Mouse (Mus musculus): ENCODE results near the gene Hdc.

Gene Hdc

DNA sequence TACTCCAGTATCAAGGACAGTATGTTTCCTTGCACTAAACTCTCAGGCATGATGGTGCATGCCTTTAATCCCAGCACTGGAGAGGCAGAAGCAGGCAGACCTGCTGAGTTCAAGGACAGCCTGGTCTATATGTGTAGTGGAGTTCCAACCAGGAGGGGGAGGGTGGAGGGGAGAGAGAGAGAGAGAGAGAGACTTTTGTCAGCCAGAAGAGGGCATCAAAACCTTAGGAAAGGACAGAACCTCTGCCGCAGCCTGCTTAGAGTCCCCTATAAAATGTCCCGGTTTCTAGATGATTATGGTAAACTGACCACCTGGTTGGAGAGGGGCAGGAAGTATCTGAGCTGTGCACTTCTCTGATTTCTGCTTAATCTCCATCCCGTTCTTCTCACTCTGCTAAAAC is 20.1 kb downstream of the Hdc start:
- DNase-seq: no peak

DNA sequence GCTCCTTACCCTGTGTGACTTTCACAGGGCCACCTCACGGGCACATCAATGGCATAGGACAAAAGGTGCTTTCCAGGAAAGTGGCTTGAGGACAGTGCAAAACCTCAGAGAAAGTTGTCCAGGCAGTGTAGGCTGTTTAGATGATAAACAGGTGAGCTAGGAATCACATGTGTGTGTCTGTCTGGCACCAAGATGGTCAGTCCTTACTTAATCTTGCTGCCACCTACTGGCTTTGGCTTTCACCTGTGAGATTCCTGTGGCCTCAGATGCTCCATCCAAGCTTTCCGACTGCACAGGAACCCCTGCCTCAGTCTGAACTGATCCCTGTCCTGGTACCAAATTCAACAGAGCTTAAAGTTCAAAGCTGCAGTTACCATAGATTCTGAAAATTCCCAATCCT is 20.7 kb downstream of the Hdc start:
- DNase-seq: no peak

DNA sequence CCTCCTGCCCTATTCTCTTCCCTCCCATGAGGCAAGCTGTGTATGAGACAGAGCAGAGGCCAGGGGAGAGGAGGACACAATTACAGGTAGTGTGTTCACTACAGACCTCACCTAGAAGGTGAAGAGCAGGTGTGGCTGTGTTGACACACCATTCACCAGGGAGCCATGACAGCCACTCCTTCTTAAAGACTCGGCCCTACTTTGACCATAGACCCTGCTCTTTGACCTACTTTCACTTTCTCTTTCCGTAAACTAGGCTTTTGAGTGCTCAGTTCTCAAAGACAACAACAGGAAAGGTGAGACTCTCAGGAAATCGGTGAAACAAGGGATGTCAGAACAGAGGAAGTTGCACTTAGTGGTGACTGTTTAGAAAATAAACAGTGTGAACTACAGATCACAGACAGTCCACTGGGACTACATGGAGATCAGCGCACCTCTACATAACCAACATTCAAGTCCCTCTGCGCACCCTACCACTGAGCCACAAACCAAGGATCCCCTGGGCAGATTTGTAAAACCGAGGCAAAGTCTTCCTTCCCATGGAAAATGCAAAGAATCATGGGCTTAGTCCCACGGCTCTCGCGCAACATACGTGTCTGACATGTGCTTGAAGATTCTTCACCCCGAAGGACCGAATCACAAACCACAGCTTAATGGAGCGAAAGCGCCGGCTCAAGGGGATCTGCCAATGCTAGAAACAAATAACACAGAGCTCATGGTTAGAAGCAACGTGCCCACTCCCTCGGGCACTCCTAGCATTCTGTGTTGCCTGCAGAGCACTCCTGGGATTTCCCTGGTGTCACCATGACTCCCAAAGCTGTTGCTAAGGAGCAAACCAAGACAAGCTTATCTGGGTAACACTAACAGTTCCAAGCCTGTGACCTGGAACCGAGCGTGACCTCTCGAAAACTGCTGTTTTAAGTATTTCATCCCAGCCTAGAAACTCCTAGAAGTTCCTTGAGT is 21.5 kb downstream of the Hdc start:
- DNase-seq: no peak

DNA sequence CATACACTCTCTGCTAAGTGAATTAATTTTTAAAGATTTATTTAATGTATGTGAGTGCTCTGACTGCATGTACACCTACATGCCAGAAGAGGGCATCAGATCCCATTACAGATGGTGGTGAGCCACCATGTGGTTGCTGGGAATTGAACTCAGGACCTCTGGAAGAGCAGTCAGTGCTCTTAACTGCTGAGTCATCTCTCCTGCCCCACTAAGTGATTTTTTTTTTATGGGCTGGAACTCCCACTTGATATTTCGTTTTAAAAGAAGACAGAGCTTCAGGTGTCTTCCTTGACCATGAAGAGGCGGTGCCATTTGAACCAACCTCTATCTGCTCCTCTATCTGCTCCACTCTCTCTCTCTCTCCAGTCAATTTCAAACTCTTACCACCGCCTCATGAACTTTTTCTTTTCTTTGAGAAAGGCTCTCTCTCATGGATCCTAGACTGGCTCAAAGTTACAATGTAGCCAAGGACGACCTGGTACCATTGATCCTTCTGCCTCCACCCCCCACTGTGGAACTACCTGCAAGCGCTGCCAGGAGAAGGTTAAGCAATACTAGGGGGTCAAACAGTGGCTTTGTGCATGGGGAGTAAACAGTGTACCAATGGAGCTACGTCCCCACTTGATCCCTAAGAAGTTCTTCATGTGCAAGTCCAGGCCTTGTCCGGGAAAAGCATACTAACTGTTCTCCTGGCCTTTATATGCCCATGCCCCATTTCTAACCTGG is 22.6 kb downstream of the Hdc start:
- DNase-seq: no peak

DNA sequence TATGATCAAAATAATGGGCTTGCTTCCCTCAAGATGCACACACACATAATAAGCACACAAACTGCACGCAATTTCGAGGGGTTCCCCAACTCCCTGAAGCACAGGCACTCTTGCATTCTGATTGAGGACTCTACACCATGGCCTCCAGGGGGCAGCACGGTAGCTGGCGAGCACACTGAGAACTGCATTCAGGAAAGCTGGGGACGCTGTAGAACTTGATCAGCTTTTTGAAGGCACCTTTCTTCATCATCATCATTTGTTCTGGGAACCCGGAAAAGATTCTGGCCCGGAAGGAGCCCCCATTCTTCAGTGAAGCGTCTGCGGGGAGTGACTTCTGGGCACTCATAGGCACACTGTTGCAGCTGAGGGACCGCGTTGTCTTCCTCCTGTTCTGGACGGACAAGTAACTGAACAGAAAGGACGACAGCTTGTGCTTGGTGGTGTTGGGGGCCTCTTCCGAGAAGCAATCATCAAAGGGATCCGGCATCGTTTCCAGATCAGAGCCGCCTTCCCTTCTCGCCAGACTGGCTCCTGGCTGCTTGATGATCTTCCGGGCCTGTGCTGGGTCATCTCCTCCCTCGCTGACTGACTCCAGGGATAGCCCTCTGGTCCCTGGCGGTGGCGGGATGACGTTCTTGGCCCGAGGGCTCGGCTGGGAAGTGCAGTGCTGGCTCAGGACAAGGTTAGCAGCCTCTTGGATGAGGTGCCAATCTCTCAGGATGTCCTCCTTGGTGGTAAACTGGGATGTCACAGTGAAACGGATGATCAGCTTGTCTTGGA is 25.1 kb downstream of the Hdc start:
- DNase-seq: peak; percentile 52

DNA sequence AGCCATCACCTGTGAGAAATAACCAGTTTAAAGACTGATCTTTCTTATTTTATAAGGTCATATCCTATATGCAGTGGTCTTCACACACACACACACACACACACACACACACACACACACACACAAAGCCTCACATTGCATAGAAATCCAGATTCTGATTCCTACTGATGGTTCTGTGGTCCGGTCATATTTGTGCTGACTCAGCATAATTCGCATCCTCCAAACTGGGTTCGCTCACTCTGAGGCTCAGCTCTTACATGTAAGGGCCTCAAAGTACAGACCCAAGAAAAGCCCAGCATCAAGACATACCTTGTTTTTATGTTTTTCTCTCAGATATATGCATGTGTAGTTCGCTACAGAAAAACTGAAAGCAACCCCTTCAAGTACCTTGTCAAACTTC is 27.8 kb downstream of the Hdc start:
- DNase-seq: no peak

DNA sequence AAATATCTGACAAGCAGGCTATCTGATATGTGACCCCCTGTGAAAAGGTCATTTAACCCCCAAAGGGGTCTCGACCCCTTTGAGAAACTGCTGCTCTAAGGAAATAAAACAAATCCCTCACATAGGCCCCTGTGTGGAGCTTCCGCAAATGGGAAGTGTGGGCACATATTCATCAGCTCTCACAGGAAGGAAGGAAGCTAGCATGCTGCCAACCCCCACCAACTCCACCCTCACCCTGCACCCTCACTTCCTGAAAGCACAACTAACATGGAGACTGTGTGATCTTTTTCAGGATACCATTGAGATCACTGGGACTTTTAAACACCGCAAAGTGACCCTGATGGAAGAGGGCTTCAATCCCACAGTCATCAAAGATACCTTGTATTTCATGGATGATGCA is 31.6 kb downstream of the Hdc start:
- DNase-seq: no peak

DNA sequence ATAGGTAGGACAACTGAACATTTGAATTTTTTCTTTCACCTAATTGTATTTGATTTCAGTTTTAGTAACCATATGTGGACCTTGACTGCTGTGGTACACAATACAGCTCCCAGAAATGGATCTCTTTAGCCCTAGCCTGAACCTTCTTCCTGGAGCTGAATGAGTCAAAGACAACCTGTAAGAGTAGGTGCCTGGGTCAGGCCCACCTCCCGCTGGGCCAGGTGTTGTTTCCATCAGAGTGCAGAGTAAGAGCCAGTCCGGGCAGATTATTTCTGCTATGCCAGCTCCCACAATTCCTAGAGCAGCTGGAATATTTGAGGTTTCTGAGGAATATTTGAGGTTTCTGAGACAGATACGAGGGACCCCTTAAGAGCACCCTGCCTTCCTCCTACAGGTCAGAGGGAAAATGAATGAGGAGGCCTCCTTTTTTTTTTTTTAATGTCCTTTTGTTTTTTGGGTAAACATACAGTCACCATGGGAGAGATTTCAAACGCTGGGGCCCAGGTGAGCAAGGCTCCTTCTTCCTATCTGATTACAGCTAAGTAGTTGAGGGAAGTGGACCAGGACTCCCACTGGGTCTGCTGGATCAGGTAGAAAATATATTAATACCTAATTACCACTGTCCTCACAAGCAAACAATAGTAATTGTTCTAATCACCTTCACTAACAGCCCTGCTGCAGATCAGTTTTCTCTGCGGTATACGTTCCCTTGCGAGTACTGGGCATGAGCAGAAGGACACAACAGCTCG is 34.3 kb downstream of the Hdc start:
- no peak for DNase-seq

DNA sequence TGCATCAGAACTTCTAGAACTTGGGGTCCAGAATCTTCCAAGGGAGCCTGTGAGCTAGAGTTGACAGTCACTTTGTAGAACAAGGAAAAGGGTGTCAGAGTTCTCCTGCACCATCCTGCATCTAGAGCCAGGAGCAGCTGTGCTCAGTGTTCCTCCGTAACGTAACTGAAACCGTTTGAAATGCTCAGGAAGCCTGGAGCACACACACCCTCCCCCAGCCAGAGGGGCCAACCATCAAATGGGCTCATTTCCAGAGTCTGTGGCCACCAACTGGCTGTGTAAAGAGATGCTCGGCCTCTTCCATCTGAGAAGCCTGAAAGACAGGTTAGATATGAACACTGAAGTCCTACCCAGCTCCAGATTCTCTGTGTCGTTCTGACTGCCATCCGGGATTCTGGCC is 35.1 kb downstream of the Hdc start:
- no peak for DNase-seq

DNA sequence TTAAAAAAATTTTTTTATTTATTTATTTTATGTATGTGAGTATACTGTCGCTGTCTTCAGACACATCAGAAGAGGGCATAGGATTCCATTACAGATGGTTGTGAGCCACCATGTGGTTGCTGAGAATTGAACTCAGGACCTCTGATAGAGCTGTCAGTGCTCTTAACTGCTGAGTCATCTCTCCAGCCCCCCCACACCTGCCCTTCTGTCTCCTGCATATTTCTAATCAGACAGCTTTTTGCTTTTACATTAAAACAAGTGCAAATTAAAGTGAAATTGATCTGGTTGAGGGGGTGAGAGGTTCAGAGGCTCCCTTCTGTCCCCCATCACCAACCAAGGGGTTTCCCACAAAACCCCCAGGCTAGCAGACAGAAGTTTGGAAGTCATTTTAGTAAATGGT is 39.8 kb downstream of the Hdc start:
- no peak for DNase-seq

DNA sequence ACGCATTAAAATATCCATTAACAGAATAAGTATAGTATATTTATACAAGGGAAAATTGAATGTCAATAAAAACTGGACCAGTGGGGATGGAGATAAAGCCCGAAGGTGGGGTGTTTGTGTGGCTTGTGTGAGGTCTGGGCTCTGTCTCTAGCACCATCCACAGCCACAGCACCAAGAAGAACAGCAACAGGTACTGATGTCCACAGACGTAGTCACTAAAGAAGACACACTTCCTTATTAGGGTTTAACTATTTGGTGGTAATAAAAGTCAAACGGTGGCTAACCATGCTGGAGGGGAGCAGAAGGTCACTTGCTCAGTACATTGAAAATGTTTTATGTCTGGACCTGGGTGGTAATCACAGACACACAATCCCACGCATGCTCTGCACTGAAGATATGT is 41.7 kb downstream of the Hdc start:
- DNase-seq: no peak

DNA sequence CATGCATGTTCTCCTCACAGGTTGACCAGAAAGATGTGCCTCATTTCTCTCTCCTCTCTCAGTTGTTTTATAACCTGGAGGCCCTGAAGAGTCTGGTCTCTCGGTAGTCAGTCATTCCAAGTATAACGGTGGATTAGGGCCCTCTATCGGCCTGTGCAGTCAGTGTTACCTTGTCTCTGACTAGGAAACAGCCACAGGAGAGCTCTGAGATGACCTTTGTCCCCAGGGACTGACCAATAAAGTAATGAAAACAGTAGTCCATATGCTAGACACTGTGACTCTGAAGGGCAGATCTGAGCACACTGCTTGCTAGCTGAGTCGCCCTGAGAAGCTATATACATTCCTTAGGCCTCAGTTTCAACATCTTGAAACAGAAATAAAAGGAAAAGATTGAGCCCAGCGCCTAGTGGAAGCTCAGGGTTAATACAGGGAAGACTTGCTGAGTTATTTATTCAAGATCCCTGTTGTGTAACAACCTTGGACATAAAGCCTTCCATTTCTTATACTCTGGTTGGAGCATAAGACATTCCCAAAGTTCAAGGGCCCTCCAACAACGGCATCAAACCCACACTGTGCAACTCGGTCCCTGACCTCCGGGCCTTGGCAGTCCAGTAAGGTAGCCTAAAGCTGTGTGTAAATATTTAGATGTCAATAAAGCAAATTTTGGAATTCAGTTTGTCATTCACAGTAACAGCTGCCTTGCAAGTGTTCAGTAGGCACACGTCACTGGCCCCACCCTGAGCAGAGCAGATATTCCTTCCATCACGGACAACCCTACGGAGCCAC is 43.5 kb downstream of the Hdc start:
- no peak for DNase-seq

DNA sequence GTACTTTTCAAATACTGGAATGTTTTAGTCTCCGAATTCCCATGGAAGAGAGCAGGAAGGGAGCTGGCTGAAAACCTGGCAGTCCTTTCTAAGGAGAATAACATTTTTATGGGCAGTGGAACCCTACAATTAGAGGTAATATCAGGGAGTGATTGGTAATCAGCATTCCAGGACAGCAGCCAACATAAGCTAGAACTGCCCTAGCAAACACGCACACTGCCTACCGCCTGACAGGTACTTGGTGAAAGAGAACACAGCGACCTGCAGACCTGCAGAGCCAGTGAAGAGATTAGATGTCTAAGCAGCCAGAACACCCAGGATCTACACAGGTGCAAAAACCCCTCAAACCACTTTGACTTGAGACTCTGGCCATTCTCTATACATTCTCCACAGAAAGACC is 46.4 kb downstream of the Hdc start:
- no peak for DNase-seq

DNA sequence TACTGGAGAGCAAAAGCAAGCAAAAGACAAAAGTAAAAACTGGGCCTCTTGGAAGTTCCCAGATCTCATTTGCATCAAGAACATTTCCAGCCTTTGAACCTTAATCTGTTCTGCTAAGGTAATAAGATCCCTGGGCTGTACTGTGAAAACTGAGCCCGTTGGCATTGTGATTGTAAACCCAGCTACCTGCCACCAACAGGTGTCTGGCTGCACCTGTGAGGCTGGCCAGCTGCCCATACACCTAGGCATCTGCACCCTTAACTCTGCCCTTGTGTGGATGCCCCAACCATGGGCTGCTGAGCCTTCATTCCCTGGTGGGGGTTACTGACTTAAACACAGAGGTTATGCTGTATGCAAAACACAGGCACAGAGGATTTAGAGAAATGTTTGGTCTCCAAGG is 46.9 kb downstream of the Hdc start:
- no peak for DNase-seq

DNA sequence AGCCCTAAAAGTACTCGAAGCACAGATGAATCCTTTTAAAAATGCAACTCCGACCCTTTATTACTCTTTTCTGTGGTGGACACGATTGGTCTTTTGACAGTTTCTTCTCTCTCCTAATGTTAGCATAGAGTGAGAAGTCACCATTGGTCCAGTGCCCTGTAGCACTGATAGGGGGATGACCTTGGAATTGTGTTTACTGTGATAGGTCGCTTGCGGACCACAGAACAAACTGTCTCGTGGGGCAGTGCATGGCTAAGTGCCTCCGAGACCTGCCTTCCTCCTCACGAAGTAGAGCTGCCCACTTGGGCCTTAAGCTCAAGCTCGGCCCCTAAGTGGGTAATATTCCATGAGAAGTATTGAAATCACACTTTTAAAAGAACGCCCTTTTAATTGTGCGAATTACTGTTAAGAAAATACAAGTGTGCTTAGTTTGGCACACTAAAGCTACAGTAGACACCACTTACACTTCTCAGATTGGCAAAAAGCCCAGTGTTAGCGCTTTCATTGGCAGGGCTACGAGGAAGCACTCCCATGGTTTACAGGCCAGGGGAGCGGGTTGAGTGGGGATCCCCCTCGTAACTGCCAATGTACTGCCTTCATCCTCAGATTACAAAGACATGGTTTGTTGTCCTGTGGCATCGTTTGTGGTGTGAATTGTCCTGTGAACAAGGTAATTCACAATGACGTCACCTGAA is 55.5 kb downstream of the Hdc start:
- no peak for DNase-seq

DNA sequence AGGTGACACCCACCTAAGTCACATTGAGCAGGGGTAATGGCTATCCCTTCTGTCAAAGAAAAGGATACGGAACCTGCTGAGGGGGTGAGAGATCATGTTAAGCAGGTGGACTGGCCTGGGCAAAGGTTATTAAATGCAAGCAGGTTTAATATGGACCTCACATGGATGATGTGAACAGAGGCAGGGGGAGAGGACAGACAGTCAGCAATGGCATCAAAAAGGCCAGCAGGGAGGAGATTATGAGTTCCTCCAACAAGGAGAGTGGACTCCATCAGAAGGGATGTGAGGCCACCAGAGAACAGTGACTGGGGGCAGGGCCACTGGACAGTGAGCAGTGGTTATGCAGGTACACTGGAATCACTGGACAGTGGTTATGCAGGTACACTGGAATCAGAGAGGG is 59.0 kb downstream of the Hdc start:
- no peak for DNase-seq

DNA sequence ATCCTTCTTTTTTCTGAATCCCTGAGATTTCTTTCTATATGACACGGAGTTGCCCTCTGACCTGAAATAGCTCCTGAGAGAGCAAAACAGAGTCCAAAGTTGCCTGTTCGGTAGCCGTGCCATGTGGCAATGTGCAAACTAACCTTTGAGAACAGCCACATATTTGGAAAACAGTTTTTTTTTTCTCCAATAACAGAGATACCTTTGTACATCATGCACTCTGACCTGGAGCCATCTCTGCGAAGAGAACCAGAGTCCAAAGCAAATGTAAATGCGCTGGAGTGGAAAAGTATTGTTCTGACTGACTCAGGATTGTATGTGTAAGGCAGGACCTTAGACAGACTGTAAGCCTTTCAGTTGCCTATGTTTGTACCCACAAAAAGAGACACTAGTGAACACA is 63.6 kb downstream of the Hdc start:
- no peak for DNase-seq

DNA sequence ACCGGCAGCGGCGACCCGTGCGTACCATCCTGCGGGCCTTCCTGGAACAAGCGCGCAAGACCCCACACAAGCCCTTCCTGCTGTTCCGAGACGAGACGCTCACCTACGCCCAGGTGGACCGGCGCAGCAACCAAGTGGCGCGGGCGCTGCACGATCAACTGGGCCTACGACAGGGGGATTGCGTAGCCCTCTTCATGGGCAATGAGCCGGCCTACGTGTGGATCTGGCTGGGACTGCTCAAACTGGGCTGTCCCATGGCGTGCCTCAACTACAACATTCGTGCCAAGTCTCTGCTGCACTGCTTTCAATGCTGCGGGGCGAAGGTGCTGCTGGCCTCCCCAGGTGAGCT is 65.8 kb downstream of the Hdc start:
- DNase-seq: no peak

DNA sequence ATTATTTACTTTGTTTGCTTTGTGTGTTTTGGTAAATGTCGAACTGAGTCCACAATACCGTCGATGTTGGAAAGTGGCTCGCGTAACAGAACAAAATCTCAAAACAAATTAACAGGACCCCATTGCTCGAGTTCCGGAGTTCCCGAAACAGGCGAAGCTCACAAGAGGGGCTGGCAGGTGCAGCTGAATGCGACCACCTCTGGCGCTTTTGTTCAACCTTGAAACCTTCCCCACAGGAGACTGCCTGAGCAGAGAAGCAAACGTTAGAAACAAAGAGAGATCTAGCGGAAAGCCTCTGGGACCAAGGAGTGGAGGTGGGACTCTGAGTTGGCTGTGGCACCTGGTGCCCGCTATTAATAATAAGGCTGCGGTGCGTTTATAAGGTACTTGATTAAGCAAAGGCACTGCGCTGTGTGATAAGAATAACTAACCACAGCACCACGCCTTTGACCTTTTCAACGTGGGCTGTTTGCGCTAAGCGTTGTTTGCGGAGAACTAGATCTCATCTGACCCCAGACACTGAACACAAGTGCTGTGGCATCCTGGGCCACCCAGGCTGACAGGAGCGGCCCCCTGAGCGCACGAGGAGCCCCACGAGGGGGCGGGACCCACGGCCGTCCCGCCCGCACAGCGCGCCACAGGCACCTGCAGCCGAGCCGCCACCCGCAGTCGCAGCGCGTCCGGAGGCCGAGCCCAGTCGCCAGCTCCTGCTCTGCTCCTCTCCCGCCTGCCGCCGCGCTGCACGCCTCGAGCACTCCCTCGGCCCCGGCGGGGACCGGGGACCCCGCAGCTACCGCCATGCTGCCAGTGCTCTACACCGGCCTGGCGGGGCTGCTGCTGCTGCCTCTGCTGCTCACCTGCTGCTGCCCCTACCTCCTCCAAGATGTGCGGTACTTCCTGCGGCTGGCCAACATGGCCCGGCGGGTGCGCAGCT is 66.5 kb downstream of the Hdc start, which contains the start of gene Slc27a2:
Gene Slc27a2 (plus strand): TSS at position 51 of the 934 bp plus-strand sequence.
- no peak for DNase-seq

DNA sequence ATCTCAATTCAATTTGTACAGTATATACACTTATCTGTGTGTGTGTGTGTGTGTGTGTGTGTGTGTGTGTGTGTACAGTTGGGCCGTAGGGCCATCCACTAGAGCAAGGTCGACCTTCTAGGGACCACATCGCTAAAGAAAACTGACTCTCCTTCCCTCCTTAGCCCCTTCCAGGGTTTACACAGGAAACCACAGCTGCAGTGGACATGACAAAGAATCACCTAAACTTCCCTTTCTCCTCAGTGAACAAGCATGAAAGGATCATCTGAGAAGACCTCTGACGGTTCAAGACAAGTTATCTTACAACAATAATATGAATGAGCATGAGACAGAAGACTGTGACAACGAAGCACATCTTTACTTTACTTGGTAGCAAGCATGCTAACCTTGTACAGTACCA is 67.2 kb downstream of the Hdc start:
- no peak for DNase-seq

Measured in cerebellum, adult 11-12 months (tissue).